Mouse (Mus musculus): ENCODE data around the gene Map4k1.
"Not testable (repeated sequence)": the region's sequence is repeated elsewhere in the genome, so short reads cannot be mapped to it uniquely, and the experiment has no call there.

The Map4k1 gene

GRCm38 (mm10) chr7:28955295-28955897 lies 26.5 kb upstream of the Map4k1 start:
- DNase-seq (ENCODE audit: low spot score) = no peak

GRCm38 (mm10) chr7:28956270-28956669 lies 25.6 kb upstream of the Map4k1 start:
- DNase-seq (ENCODE audit: low spot score) = no peak

- DNase-seq (ENCODE audit: low spot score) = no peak
Measured at GRCm38 (mm10) chr7:28957286-28957685, 24.6 kb upstream of the Map4k1 start.

- no peak for DNase-seq (ENCODE audit: low spot score)
Measured at GRCm38 (mm10) chr7:28957997-28958725, 23.7 kb upstream of the Map4k1 start.

GRCm38 (mm10) chr7:28958770-28959169 lies 23.1 kb upstream of the Map4k1 start:
- DNase-seq (ENCODE audit: low spot score) = no peak

GRCm38 (mm10) chr7:28959505-28960045 lies 22.3 kb upstream of the Map4k1 start:
- DNase-seq (ENCODE audit: low spot score) = no peak

GRCm38 (mm10) chr7:28960354-28961046 lies 21.4 kb upstream of the Map4k1 start:
- DNase-seq (ENCODE audit: low spot score) = no peak

GRCm38 (mm10) chr7:28961584-28961926 lies 20.3 kb upstream of the Map4k1 start:
- no peak for DNase-seq (ENCODE audit: low spot score)

- peak; percentile 99 for DNase-seq (ENCODE audit: low spot score)
Measured at GRCm38 (mm10) chr7:28961927-28962670, 19.8 kb upstream of the Map4k1 start, which contains the start of gene Actn4. Actn4 (minus strand) TSS chr7:28962340.

GRCm38 (mm10) chr7:28963399-28963923 lies 18.4 kb upstream of the Map4k1 start:
- no peak for DNase-seq (ENCODE audit: low spot score)

- DNase-seq (ENCODE audit: low spot score) = no peak
Measured at GRCm38 (mm10) chr7:28965346-28965840, 16.5 kb upstream of the Map4k1 start.

GRCm38 (mm10) chr7:28966181-28966580 lies 15.7 kb upstream of the Map4k1 start:
- no peak for DNase-seq (ENCODE audit: low spot score)

GRCm38 (mm10) chr7:28966751-28967505 lies 14.9 kb upstream of the Map4k1 start:
- DNase-seq (ENCODE audit: low spot score) = no peak

GRCm38 (mm10) chr7:28968120-28968519 lies 13.7 kb upstream of the Map4k1 start:
- DNase-seq (ENCODE audit: low spot score) = not testable (repeated sequence)

- no peak for DNase-seq (ENCODE audit: low spot score)
Measured at GRCm38 (mm10) chr7:28969271-28969670, 12.6 kb upstream of the Map4k1 start.

GRCm38 (mm10) chr7:28969672-28970394 lies 12.0 kb upstream of the Map4k1 start:
- DNase-seq (ENCODE audit: low spot score) = no peak

GRCm38 (mm10) chr7:28971029-28971428 lies 10.8 kb upstream of the Map4k1 start:
- DNase-seq (ENCODE audit: low spot score) = no peak

- DNase-seq (ENCODE audit: low spot score) = no peak
Measured at GRCm38 (mm10) chr7:28971770-28972269, 10.0 kb upstream of the Map4k1 start.

GRCm38 (mm10) chr7:28972542-28972985 lies 9.3 kb upstream of the Map4k1 start:
- DNase-seq (ENCODE audit: low spot score) = peak; percentile 90

GRCm38 (mm10) chr7:28973025-28973424 lies 8.8 kb upstream of the Map4k1 start:
- DNase-seq (ENCODE audit: low spot score) = no peak

Data from retina, embryonic 14.5 days (tissue).